Mouse (Mus musculus) lung, embryonic 16.5 days (tissue): ENCODE data around the gene Fam3a. TPM values are rescaled to one million over a fixed set of nuclear protein-coding genes. Genes with fewer than 3 reads are reported as not detected.
"Not testable (repeated sequence)": the region's sequence is repeated elsewhere in the genome, so short reads cannot be mapped to it uniquely, and the experiment has no call there.

Source experiments
- ATAC-seq: fragments of 200-750 bp; cut with Nextera tagmentation; 2 replicates; pipeline ENCODE4 v1.8.0; 2017; ENCODE audit warnings: low read depth, mild to moderate bottlenecking, moderate library complexity
- H3K27ac ChIP-seq: fragments of 300-500 bp; sonication (generic); 2 replicates; pipeline ENCODE4 v1.5.1; 2014; ENCODE audit warnings: mild to moderate bottlenecking, control low read depth, low read length
- H3K27me3 ChIP-seq: fragments of 300-500 bp; sonication (generic); 2 replicates; pipeline ENCODE4 v1.6.1; 2014; ENCODE audit warnings: low read depth, low read length, mixed read lengths; ENCODE audit not compliant: control insufficient read depth, insufficient read depth
- H3K36me3 ChIP-seq: fragments of 300-500 bp; sonication (generic); 2 replicates; pipeline ENCODE4 v1.6.1; 2014; ENCODE audit warnings: low read length; ENCODE audit not compliant: control insufficient read depth, insufficient read depth
- H3K4me1 ChIP-seq: fragments of 300-500 bp; sonication (generic); replicated peaks from 2 replicates; pipeline ENCODE4 v1.6.1; 2014; ENCODE audit warnings: low read length, mixed read lengths; ENCODE audit not compliant: control insufficient read depth, insufficient read depth
- H3K4me2 ChIP-seq: fragments of 300-500 bp; sonication (generic); 2 replicates; pipeline ENCODE4 v1.6.1; 2014; ENCODE audit warnings: low read depth, low read length, control low read depth
- H3K4me3 ChIP-seq: fragments of 300-500 bp; sonication (generic); 2 replicates; pipeline ENCODE4 v1.5.1; 2014; ENCODE audit warnings: mild to moderate bottlenecking, low read length, control low read depth
- H3K9ac ChIP-seq: fragments of 300-500 bp; sonication (generic); 2 replicates; pipeline ENCODE4 v1.6.1; 2014; ENCODE audit warnings: low read length, control low read depth
- H3K9me3 ChIP-seq: fragments of 300-500 bp; sonication (generic); 2 replicates; pipeline ENCODE4 v1.6.1; 2016; ENCODE audit warnings: low read length; ENCODE audit not compliant: control insufficient read depth
- WGBS: fragments of 180-500 bp; shearing (Covaris S2); extraction: QIAGEN DNeasy Blood & Tissue Kit; methylation state at CpG from one replicate; pipeline ENCODE4 v1.1.7; 2014; 5-methylcytosine and 5-hydroxymethylcytosine counted together
- polyA plus RNA-seq: library from polyadenylated mRNA; unstranded; fragments of >200 nt; fragmentation: Nextera tagmentation; extraction: Ambion mirVana; gene quantifications from 2 replicates; pipeline ENCODE4 v1.2.1, GENCODE M21; 2015

Gene Fam3a
- polyA plus RNA-seq, 1 experiment from 2014 or later, result 42.5 TPM

- Histone ChIP-seq H3K4me1 (no peaks in the 10 kb centered on the region), H3K9me3 (no peaks in the 10 kb centered on the region), H3K4me3 (no peak overlapping the region), H3K27me3 (no peaks in the 10 kb centered on the region), H3K9ac (no peak overlapping the region), H3K4me2 (no peak overlapping the region), H3K27ac (no peak overlapping the region), H3K36me3 (no peaks in the 10 kb centered on the region)
- WGBS, result 42% methylated on average over 2 of the region's 2 CpGs
- ATAC-seq, result no peak
Measured at GRCm38 (mm10) chrX:74408340-74408739, 15.3 kb upstream of the Fam3a start.

DNA sequence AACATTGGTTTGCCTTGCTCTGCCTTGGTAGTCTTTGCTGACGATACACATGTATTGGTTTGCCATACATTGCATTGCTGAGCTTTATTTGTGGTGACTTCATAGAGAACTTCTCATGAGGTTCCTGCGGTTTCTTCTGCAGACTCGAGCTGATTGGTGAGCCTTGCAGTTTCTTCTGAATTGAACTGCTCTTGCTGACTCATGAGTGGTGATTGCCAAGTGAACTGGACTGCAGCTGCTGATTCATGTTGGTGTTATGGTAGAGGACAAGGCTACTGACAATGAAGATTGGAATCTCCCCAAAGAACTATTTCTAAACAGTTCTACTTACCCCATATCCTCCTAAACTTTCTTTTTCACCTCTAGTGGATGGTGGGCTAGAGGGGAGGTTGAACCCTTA, 7.1 kb upstream of the Fam3a start:
- no peak overlapping the region for H3K4me3 ChIP-seq
- no peak overlapping the region for H3K4me2 ChIP-seq
- no peaks in the 10 kb centered on the region for H3K9me3 ChIP-seq
- H3K4me1 ChIP-seq, result no peaks in the 10 kb centered on the region
- H3K36me3 ChIP-seq, result no peaks in the 10 kb centered on the region
- 78% methylated on average over 3 of the region's 3 CpGs for WGBS
- H3K27ac ChIP-seq, result no peak overlapping the region
- no peaks in the 10 kb centered on the region for H3K27me3 ChIP-seq
- H3K9ac ChIP-seq, result no peak overlapping the region
- no peak for ATAC-seq

DNA sequence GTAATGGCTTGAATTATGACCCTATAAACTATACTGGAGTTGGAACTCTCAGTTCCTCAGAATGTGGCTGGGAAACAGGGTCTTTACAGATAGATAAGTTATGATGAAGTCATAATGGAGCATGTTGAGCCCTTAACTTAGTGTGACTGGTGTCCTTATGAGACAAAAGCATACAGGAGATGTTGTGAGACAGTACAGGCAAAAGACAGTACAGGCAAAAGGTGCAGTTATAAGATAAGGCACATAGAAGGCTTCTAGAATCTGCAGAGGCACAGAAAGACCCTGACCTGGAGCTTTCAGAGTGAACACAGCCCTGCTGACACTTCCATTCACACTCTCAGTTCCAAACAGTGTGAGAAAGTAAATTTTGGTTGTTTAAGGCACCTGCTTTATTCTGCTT, 4.9 kb downstream of the Fam3a start:
- no peaks in the 10 kb centered on the region; the same call in 1 of the 2 replicates for H3K36me3 ChIP-seq
- ATAC-seq, result no peak
- no peak overlapping the region for H3K9ac ChIP-seq
- H3K4me3 ChIP-seq, result no peak overlapping the region
- no peaks in the 10 kb centered on the region for H3K9me3 ChIP-seq
- H3K27me3 ChIP-seq, result no peaks in the 10 kb centered on the region
- H3K27ac ChIP-seq, result no peak overlapping the region
- no peak overlapping the region for H3K4me2 ChIP-seq
- no peaks in the 10 kb centered on the region; the same call in 1 of the 2 replicates for H3K4me1 ChIP-seq

DNA sequence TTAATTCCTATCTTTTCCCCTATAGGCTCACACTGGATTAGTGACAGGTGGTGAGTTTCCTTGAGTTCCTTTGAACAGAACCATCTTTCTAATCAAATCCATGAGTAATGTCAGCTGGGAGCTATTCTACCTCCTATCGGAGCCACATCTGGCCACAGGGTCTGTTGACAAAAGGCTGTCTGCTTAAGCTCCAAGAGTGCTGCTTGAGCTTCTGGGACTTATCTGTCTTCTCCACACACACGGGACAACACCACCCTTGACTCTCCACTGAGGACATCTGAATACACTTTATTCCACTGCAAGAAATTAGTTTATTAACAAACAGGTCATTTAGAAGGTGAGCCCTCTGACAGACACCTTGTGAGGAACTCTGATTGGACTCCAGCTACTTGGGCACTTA, 8.6 kb downstream of the Fam3a start:
- no peaks in the 10 kb centered on the region; the same call in 1 of the 2 replicates for H3K36me3 ChIP-seq
- no peak overlapping the region for H3K27ac ChIP-seq
- H3K4me1 ChIP-seq, result no peaks in the 10 kb centered on the region
- no peak for ATAC-seq
- no peaks in the 10 kb centered on the region for H3K27me3 ChIP-seq
- WGBS, result 78% methylated on average over 2 of the region's 2 CpGs
- no peak overlapping the region for H3K4me3 ChIP-seq
- H3K9me3 ChIP-seq, result no peaks in the 10 kb centered on the region
- H3K9ac ChIP-seq, result no peak overlapping the region
- no peak overlapping the region for H3K4me2 ChIP-seq

GRCm38 (mm10) chrX:74372888-74373549, 20.1 kb downstream of the Fam3a start, which contains the start of the genes Ubl4a and Slc10a3:
Ubl4a (minus strand) TSS chrX:74373218.
Slc10a3 (minus strand) TSS chrX:74373349.
- Histone ChIP-seq H3K36me3 (no peaks in the 10 kb centered on the region), H3K4me3 (peak within 1 kb of the TSS; percentile 58), H3K4me1 (peaks cover 4% of the 10 kb centered on the region; the same call in 1 of the 2 replicates), H3K27me3 (no peaks in the 10 kb centered on the region), H3K9me3 (no peaks in the 10 kb centered on the region), H3K27ac (no peak within 1 kb of the TSS), H3K9ac (peak within 1 kb of the TSS; percentile 68), H3K4me2 (peak within 1 kb of the TSS; percentile 68)
- WGBS, result 19% methylated on average over 32 of the region's 32 CpGs
- ATAC-seq, result peak; percentile 92

DNA sequence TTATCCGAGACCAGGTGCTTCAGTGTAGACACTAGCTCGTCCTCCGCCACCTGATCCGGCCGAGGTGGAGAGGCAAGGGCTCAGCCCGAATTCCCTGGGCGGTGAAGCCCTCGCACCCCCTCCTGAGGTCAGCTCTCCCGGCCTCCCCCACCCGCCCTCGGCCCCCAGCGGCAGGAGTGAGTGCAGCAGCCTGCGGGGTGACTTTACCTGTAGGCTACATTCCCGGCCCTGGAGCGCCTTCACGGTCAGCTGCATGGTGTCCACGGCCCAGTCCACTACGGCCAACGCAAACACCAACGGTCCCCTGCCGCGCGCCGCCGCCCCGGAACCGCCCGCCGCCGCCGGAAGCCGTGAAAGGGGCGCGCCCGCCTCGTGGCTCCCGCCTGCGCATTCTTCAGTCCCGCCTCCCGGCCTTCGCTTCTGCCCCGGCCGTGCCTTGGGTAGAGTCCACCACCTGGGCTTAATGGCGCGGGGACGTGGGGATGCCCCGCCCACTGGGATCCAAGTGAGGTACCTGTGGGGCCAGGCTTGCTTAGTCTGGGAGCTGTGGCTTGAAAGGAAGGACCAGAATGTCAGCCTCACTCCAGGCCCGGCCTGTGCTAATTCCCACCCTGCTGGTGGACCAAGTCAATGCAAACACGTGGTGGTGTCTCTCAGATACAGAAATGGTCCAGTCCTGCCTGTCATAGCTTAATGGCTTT, 24.7 kb downstream of the Fam3a start:
- Histone ChIP-seq H3K27me3 (no peaks in the 10 kb centered on the region), H3K4me2 (peak overlapping the region; percentile 63), H3K4me1 (peaks cover 11% of the 10 kb centered on the region), H3K9me3 (no peaks in the 10 kb centered on the region), H3K36me3 (peaks cover 3% of the 10 kb centered on the region; the same call in 1 of the 2 replicates), H3K9ac (peak overlapping the region; percentile 84), H3K27ac (peak overlapping the region; percentile 73), H3K4me3 (peak overlapping the region; percentile 65)
- ATAC-seq, result peak; percentile 90
- 17% methylated on average over 33 of the region's 49 CpGs for WGBS

DNA sequence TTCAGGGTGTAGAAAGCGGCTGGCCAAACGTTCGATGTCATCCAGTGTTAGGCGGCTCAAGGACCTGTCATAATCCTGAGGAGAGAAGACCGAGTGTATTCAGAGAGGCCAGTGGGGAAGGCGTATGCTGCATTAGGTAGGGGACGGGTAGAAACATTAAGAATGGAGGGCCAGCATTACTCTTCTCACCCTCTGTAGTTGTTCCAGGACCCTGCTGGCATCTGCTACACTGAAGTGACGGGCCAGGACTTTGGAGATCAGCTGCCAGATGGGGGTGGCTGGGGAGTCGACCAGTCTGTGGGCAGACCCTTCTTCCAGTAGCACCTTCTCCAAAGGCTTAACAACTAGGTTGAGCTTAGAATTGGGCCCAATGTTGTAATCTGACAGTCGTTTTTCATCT, 25.6 kb downstream of the Fam3a start:
- Histone ChIP-seq H3K36me3 (peaks cover 3% of the 10 kb centered on the region; the same call in 1 of the 2 replicates), H3K4me1 (peaks cover 11% of the 10 kb centered on the region), H3K9ac (peak overlapping the region; percentile 84), H3K4me3 (peak overlapping the region; percentile 65), H3K9me3 (no peaks in the 10 kb centered on the region), H3K27ac (no peak overlapping the region), H3K27me3 (no peaks in the 10 kb centered on the region), H3K4me2 (peak overlapping the region; percentile 63)
- WGBS, result 48% methylated on average over 10 of the region's 10 CpGs
- ATAC-seq, result no peak

DNA sequence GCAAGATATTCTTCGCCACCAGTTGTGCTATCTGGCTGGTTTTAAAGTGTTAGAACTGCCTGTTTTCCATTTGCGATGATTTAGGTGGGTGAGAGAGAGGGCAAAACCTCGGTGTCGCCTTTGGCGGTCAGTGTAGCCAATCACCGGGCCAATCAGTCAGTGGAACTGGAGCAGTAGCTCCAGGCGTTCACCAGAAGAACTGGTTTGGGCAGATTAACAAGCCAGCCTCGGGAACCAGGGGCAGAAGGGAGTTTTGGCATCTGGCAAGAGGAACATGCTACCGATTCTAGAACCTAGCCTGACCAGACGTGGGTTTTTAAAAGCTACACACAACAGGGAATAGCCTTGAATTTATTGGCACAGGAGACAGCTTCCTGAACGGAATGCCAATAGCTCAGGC, 33.9 kb downstream of the Fam3a start:
- ATAC-seq, result peak; percentile 31; the same call in 1 of the 2 replicates
- no peak overlapping the region for H3K27ac ChIP-seq
- H3K4me2 ChIP-seq, result peak overlapping the region; percentile 25; the same call in 1 of the 2 replicates
- no peaks in the 10 kb centered on the region for H3K27me3 ChIP-seq
- H3K9me3 ChIP-seq, result no peaks in the 10 kb centered on the region
- H3K4me3 ChIP-seq, result no peak overlapping the region
- WGBS, result 32% methylated on average over 11 of the region's 11 CpGs
- H3K4me1 ChIP-seq, result no peaks in the 10 kb centered on the region
- H3K9ac ChIP-seq, result no peak overlapping the region
- no peaks in the 10 kb centered on the region for H3K36me3 ChIP-seq

GRCm38 (mm10) chrX:74357069-74357468, 36.0 kb downstream of the Fam3a start:
- not testable (repeated sequence) for H3K4me3 ChIP-seq, H3K36me3 ChIP-seq, H3K4me1 ChIP-seq, H3K27me3 ChIP-seq, H3K27ac ChIP-seq, H3K9ac ChIP-seq, ATAC-seq, H3K4me2 ChIP-seq, H3K9me3 ChIP-seq
- WGBS, result 83% methylated on average over 3 of the region's 3 CpGs
